Mouse (Mus musculus) hindbrain, embryonic 11.5 days (tissue): ENCODE measurements around the gene Slc39a13. TPM values are rescaled to one million over a fixed set of nuclear protein-coding genes. Genes with fewer than 3 reads are reported as not detected.
"Not testable (repeated sequence)": the region's sequence is repeated elsewhere in the genome, so short reads cannot be mapped to it uniquely, and the experiment has no call there.

Experiments
- ATAC-seq: fragments of 200-750 bp; cut with Nextera tagmentation; 2 replicates; pipeline ENCODE4 v1.8.0; 2017; ENCODE audit warnings: mild to moderate bottlenecking, moderate TSS enrichment, moderate library complexity; ENCODE audit not compliant: low FRiP score
- DNase-seq: peaks from one replicate; pipeline ENCODE4 v3.0.0-alpha.2; 2015; ENCODE audit warnings: low spot score
- H3K27ac ChIP-seq: fragments of 300-500 bp; sonication (generic); 2 replicates; pipeline ENCODE4 v1.5.1; 2014; ENCODE audit warnings: mild to moderate bottlenecking, low read depth, low read length
- H3K27me3 ChIP-seq: fragments of 300-500 bp; sonication (generic); 2 replicates; pipeline ENCODE4 v1.6.1; 2014; ENCODE audit warnings: mild to moderate bottlenecking, low read length, moderate library complexity, mixed read lengths; ENCODE audit not compliant: control insufficient read depth, insufficient read depth
- H3K36me3 ChIP-seq: fragments of 300-500 bp; sonication (generic); 2 replicates; pipeline ENCODE4 v1.6.1; 2014; ENCODE audit warnings: mild to moderate bottlenecking, low read length, moderate library complexity, mixed read lengths; ENCODE audit not compliant: control insufficient read depth, insufficient read depth
- H3K4me1 ChIP-seq: fragments of 300-500 bp; sonication (generic); replicated peaks from 2 replicates; pipeline ENCODE4 v1.6.1; 2014; ENCODE audit warnings: low read length, mixed read lengths; ENCODE audit not compliant: control insufficient read depth, insufficient read depth
- H3K4me2 ChIP-seq: fragments of 300-500 bp; sonication (generic); replicated peaks from 2 replicates; pipeline ENCODE4 v1.6.1; 2014; ENCODE audit warnings: mild to moderate bottlenecking, low read depth, low read length
- H3K4me3 ChIP-seq: fragments of 300-500 bp; sonication (generic); 2 replicates; pipeline ENCODE4 v1.5.1; 2014; ENCODE audit warnings: low read depth, low read length
- H3K9ac ChIP-seq: fragments of 300-500 bp; sonication (generic); 2 replicates; pipeline ENCODE4 v1.6.1; 2014; ENCODE audit warnings: low read depth, low read length
- H3K9me3 ChIP-seq: fragments of 300-500 bp; sonication (generic); 2 replicates; pipeline ENCODE4 v1.6.1; 2016; ENCODE audit warnings: low read length; ENCODE audit not compliant: control insufficient read depth
- WGBS: fragments of 180-500 bp; shearing (Covaris S2); extraction: QIAGEN DNeasy Blood & Tissue Kit; methylation state at CpG from one replicate; pipeline ENCODE4 v1.1.7; 2014; 5-methylcytosine and 5-hydroxymethylcytosine counted together
- polyA plus RNA-seq: library from polyadenylated mRNA; unstranded; fragments of >200 nt; fragmentation: Nextera tagmentation; extraction: Ambion mirVana; gene quantifications from 2 replicates; pipeline ENCODE4 v1.2.1, GENCODE M21; 2014

Gene Slc39a13
- polyA plus RNA-seq, 1 experiment from 2014 or later, result 17.9 TPM

DNA sequence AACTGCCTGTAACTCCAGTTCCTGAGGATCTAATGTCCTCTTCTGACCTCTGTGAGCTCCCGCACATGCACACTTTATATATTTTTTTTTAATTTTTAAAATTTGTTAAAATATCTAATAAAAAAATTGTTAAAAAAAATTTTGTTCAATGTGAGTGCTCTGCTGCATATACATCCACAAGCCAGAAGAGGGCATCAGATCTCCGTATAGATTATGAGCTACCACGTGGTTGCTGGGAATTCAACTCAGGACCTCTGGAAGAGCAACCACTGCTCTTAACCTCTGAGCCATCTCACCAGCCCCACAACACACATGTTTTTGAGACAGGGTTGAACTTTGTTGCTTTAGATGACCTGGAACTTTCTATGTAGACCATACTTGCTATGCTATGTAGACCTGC lies 37.2 kb downstream of the Slc39a13 start:
- no peak overlapping the region for H3K9ac ChIP-seq
- no peaks in the 10 kb centered on the region for H3K27me3 ChIP-seq
- H3K4me2 ChIP-seq, result no peak overlapping the region
- DNase-seq (no peak), ATAC-seq (no peak)
- H3K9me3 ChIP-seq, result no peaks in the 10 kb centered on the region
- H3K36me3 ChIP-seq, result no peaks in the 10 kb centered on the region
- H3K4me1 ChIP-seq, result no peaks in the 10 kb centered on the region
- WGBS, result 15% methylated on average over 3 of the region's 3 CpGs
- no peak overlapping the region for H3K4me3 ChIP-seq
- no peak overlapping the region for H3K27ac ChIP-seq

DNA sequence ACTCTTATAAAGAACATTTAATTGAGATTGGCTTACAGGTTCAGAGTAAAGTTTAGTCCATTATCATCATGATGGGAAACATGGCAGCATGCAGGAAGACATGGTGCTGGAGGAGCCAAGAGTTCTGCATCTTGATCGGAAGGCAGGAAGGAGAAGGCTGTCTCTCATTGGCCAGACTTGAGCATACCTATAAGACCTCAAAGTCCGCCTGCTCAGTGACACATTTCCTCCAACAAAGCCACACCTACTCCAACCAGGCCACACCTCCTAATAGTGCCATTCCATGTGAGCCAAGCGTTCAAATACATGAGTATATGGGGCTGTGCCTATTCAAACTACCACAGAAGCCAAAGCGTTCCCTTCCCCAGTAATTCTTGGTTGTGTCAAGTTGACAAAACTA lies 39.0 kb downstream of the Slc39a13 start:
- WGBS, result 84% methylated on average over 4 of the region's 4 CpGs
- H3K4me3 ChIP-seq, result no peak overlapping the region
- H3K9me3 ChIP-seq, result no peaks in the 10 kb centered on the region
- H3K4me1 ChIP-seq, result no peaks in the 10 kb centered on the region
- no peak overlapping the region for H3K9ac ChIP-seq
- ATAC-seq, result no peak
- no peak overlapping the region for H3K4me2 ChIP-seq
- H3K27ac ChIP-seq, result no peak overlapping the region
- DNase-seq, result no peak
- H3K36me3 ChIP-seq, result no peaks in the 10 kb centered on the region
- H3K27me3 ChIP-seq, result no peaks in the 10 kb centered on the region

DNA sequence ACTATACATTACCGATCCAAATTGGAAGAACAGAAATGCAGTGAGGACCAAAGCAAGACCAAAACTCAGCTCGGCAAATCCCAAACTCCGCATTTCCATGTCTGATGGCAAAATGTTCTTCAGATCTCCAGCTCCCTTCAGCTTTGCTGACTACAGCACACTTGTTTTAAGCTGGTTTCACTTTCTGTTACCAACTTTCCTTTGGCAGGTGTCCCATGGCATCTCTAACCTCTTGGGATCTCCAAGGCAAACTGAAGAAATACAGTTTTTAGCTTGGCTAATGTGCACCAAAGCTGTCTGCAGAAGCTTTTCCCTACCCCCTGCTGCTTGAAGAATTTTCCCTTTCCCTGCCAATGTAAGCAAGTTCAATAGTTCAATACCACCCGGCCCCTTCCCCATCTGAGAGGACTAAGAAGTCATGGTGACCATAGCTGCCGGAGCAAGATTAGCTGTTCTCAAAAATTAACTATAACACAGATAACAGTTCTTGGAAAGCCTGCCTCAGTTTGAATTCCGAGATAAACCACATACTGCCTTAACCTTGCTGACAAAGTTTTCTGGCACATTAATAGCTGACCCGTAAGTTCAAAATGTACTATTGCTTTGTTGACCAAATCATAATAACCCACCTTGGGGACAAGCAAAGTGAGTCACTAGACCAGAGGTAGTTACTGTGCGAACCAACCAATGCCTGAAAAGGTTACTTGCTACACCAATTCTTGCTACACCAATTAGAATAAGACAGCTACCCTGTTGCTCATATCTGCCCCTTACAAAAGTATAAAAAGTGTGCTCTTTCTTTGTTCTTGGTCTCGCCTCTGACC lies 42.6 kb downstream of the Slc39a13 start:
- H3K9me3 ChIP-seq, result no peaks in the 10 kb centered on the region
- H3K4me2 ChIP-seq, result no peak overlapping the region
- no peaks in the 10 kb centered on the region for H3K27me3 ChIP-seq
- H3K4me1 ChIP-seq, result no peaks in the 10 kb centered on the region
- 80% methylated on average over 9 of the region's 9 CpGs for WGBS
- ATAC-seq (no peak), DNase-seq (no peak)
- H3K36me3 ChIP-seq, result no peaks in the 10 kb centered on the region
- H3K9ac ChIP-seq, result no peak overlapping the region
- no peak overlapping the region for H3K27ac ChIP-seq
- H3K4me3 ChIP-seq, result no peak overlapping the region

DNA sequence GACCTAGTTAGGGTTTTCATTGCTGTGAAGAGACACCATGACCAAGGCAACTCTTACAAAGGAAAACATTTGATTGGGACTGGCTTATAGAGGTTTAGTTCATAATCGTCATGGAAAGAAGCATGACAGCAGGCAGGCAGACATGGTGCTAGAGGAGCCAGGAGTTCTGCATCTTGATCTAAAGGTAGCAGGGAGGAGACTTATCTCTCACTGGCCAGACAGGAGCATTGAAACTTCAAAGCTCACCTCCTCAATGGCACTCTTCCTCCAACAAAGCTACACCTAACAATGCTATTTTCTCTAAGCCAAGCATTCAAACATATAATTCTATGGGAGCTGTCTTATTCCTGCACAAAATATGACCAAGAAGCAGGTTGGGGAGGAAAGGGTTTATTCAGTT lies 43.7 kb downstream of the Slc39a13 start:
- Histone ChIP-seq H3K9ac (no peak overlapping the region), H3K4me3 (no peak overlapping the region), H3K27ac (no peak overlapping the region), H3K4me2 (no peak overlapping the region), H3K4me1 (no peaks in the 10 kb centered on the region), H3K27me3 (no peaks in the 10 kb centered on the region), H3K9me3 (no peaks in the 10 kb centered on the region), H3K36me3 (no peaks in the 10 kb centered on the region)
- ATAC-seq, result no peak
- WGBS, result 79% methylated on average over 1 of the region's 1 CpGs
- DNase-seq, result no peak

DNA sequence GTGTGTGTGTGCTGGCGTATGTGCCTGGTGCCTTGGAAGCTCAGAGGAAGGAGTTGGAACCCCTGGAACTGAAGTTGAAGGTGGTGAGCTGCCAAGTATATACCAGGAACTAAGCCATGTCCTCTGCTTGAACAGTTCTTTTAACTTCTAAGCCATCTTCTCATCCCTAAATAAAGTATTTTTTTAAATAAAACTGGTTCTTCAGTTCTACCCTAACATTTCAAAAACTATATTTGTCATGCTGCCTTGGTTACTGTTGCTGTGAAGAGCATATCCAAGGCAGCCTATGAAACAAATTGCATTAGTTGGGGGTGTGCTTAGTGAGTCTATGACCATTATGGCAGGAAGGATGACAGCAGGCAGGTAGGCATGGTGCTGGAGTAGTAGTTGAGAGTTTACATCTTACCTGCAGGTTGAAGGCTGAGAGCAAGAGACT lies 45.1 kb downstream of the Slc39a13 start:
- Histone ChIP-seq H3K4me2 (no peak overlapping the region), H3K9me3 (no peaks in the 10 kb centered on the region), H3K4me1 (no peaks in the 10 kb centered on the region), H3K4me3 (no peak overlapping the region), H3K36me3 (0 out of 2 replicates have a peak, but pooled peaks cover 2% of the 10 kb centered on the region), H3K27me3 (no peaks in the 10 kb centered on the region), H3K27ac (no peak overlapping the region), H3K9ac (no peak overlapping the region)
- ATAC-seq (no peak), DNase-seq (no peak)
- WGBS, result 90% methylated on average over 1 of the region's 1 CpGs

DNA sequence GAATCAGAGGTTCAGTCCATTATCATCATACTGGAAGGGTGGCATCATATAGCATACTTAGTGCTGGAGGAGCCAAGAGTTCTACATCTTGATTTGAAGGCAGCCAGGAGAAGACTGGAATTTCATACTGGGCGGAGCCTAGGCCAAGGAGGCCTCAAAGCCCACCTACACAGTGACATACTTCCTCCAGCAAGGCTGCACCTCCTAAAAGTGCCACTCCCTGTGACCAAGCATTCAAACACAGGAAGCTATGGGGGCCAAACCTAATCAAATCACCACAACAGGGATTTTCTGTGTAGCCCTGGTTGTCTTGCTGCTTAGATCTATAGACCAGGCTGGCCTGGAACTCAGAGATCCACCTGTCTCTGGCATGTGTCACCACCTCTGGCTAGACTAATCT lies 46.3 kb downstream of the Slc39a13 start:
- WGBS, result 90% methylated on average over 1 of the region's 1 CpGs
- no peaks in the 10 kb centered on the region for H3K27me3 ChIP-seq

GRCm38 (mm10) chr2:91023131-91023530 lies 47.1 kb downstream of the Slc39a13 start:
- H3K27ac ChIP-seq, result no peak overlapping the region
- no peak overlapping the region for H3K4me2 ChIP-seq
- H3K4me1 ChIP-seq, result no peaks in the 10 kb centered on the region
- H3K4me3 ChIP-seq, result no peak overlapping the region
- 0 out of 2 replicates have a peak, but pooled peaks cover 2% of the 10 kb centered on the region for H3K36me3 ChIP-seq
- 54% methylated on average over 2 of the region's 2 CpGs for WGBS
- ATAC-seq (no peak), DNase-seq (no peak)
- H3K9ac ChIP-seq, result no peak overlapping the region
- H3K27me3 ChIP-seq, result no peaks in the 10 kb centered on the region
- no peaks in the 10 kb centered on the region for H3K9me3 ChIP-seq

More for the DNA sequence above, 46.3 kb downstream of the Slc39a13 start:
- Histone ChIP-seq H3K4me1 (no peaks in the 10 kb centered on the region), H3K4me3 (no peak overlapping the region), H3K9ac (no peak overlapping the region), H3K4me2 (no peak overlapping the region), H3K27ac (no peak overlapping the region), H3K9me3 (no peaks in the 10 kb centered on the region), H3K36me3 (0 out of 2 replicates have a peak, but pooled peaks cover 2% of the 10 kb centered on the region)
- DNase-seq, result no peak
- ATAC-seq, result no peak

DNA sequence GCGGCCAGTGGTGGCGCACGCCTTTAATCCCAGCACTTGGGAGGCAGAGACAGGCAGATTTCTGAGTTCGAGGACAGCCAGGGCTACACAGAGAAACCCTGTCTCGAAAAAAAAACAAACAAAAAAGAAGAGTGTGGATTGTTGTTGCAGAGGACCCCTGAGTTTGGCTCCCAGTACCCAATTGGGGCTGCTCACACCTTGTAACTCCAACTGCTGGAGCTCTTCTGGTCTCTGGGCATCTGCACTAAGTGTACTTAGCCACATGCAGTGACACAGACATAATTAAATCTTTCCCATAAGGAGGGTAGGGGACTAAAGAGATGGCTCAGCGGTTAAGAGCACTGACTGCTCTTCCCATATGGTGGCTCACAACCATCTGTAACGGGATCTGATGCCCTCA lies 48.0 kb downstream of the Slc39a13 start:
- not testable (repeated sequence) for H3K4me2 ChIP-seq, H3K27me3 ChIP-seq, H3K9me3 ChIP-seq, H3K9ac ChIP-seq, H3K36me3 ChIP-seq, H3K27ac ChIP-seq, DNase-seq, H3K4me1 ChIP-seq, H3K4me3 ChIP-seq, ATAC-seq
- whole genome bisulfite sequencing, result 95% methylated on average over 7 of the region's 7 CpGs

GRCm38 (mm10) chr2:91019911-91020310 lies 50.3 kb downstream of the Slc39a13 start:
- Histone ChIP-seq H3K36me3 (0 out of 2 replicates have a peak, but pooled peaks cover 2% of the 10 kb centered on the region), H3K4me1 (no peaks in the 10 kb centered on the region), H3K9me3 (no peaks in the 10 kb centered on the region), H3K27ac (no peak overlapping the region), H3K9ac (no peak overlapping the region), H3K27me3 (no peaks in the 10 kb centered on the region), H3K4me2 (no peak overlapping the region), H3K4me3 (no peak overlapping the region)
- DNase-seq (no peak), ATAC-seq (no peak)
- 90% methylated on average over 3 of the region's 3 CpGs for WGBS
